Mouse (Mus musculus) gastrocnemius, adult 2 months (tissue): ENCODE measurements at regions not wholly inside any gene's neighbourhood (a gene's known extent, or its start where the extent isn't known, plus 50 kb on each side); places are given as distances from the start of the nearest gene placed in this dataset.

Experiments
- DNase-seq: peaks from one replicate; pipeline ENCODE4 v3.0.0; 2022
- H3K27ac ChIP-seq: fragments of 200-600 bp; 2 replicates; pipeline ENCODE4 v1.8.1; 2022; ENCODE audit warnings: mild to moderate bottlenecking
- H3K4me3 ChIP-seq: fragments of 200-600 bp; 2 replicates; pipeline ENCODE4 v1.8.1; 2022; ENCODE audit warnings: mild to moderate bottlenecking, moderate library complexity
- CTCF ChIP-seq: fragments of 200-600 bp; IDR thresholded peaks from 2 replicates; pipeline ENCODE4 v1.8.1; 2022; ENCODE audit warnings: antibody characterized with exemption, mild to moderate bottlenecking, moderate library complexity
- intact Hi-C: fragments of 180-260 bp; cut with DNase I; formaldehyde crosslinking; loops from one replicate; pipeline ENCODE4 v1.15.1; 2025

DNA sequence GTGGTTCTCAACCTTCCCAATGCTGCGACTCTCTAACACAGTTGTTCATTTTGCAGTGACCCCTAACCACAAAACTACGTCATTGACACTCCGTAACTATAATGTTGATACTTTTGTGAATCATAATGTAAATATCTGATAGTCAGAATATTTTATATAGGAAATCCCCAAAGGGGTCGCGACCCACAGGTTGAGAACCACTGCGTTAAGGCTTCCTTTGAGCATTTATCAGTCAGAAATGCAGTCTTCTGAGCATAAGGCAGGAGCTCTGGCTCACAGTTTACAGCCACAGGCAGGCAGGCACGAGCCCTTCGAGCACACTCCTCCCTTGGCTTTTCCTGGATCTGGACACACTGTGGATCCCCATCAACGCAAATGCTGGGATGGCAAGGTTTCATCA lies 57.0 kb downstream of the Nxnl2 start:
- Histone ChIP-seq H3K4me3 (no peak overlapping the region), H3K27ac (no peak overlapping the region)
- intact Hi-C loops = no loop called here
- DNase-seq = no peak
- no peak for TF ChIP-seq CTCF

DNA sequence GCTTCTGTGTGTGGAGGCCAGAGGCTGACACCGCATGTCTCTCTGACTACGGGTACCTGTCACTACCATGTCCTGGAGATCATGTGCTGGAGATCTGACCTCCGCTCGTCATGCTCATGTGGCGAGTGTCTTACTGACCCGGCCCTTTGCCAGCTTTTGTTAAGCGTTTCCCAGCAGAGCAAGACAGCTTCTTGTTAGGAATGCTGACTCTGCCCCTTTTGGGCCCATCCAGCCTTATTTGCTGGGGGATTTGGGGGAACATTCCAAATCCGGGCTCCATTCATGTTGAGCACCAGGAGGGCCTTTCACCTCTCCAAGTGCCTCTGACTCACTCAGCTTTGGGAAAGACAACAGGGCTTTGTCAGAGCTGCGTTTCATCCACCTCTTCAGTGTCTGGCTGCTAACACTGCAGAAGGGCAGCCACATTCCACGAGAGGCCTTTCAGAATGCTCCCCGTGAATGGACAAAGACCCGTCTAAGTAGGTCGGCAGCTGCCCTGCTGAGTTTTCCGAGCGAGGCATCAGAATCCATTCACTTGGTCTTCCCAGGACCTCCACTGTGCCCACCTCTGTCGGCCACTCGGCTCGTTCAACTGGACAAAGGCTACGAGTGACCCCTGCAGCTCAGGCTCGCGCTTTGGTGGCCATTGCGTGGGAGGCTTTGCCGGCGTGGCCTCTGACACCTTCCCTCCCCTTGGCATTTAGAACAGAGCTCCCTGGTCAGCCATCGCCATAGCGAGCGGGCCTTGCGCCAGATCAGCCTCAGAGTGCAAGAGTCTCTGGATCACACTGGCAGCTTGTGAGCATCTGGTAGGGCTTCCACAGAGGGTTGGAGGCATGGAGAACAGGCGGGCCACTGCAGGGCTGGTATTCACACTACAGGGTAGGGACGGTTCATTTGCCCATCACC lies 58.3 kb downstream of the Nxnl2 start:
- Histone ChIP-seq H3K4me3 (no peak overlapping the region), H3K27ac (no peak overlapping the region)
- no peak for DNase-seq
- intact Hi-C loops = no loop called here
- TF ChIP-seq CTCF = no peak

GRCm38 (mm10) chr13:51229862-51230261 lies 59.0 kb downstream of the Nxnl2 start:
- Histone ChIP-seq H3K27ac (no peak overlapping the region), H3K4me3 (no peak overlapping the region)
- intact Hi-C loops = no loop called here
- DNase-seq = no peak
- TF ChIP-seq CTCF = no peak

- TF ChIP-seq CTCF = no peak
- intact Hi-C loops = no loop called here
- Histone ChIP-seq H3K27ac (no peak overlapping the region), H3K4me3 (no peak overlapping the region)
- no peak for DNase-seq
Measured at GRCm38 (mm10) chr13:51231586-51231985, 60.8 kb downstream of the Nxnl2 start.

- intact Hi-C loops = no loop called here
- no peak for TF ChIP-seq CTCF
- Histone ChIP-seq H3K4me3 (no peak overlapping the region), H3K27ac (no peak overlapping the region)
- DNase-seq = no peak
Measured at GRCm38 (mm10) chr13:51247378-51247777, 76.6 kb downstream of the Nxnl2 start.

GRCm38 (mm10) chr13:51253371-51253770 lies 82.5 kb downstream of the Nxnl2 start:
- intact Hi-C loops = no loop called here
- TF ChIP-seq CTCF = no peak
- H3K4me3 ChIP-seq = no peak overlapping the region
- H3K27ac ChIP-seq = no peak overlapping the region
- DNase-seq = no peak

DNA sequence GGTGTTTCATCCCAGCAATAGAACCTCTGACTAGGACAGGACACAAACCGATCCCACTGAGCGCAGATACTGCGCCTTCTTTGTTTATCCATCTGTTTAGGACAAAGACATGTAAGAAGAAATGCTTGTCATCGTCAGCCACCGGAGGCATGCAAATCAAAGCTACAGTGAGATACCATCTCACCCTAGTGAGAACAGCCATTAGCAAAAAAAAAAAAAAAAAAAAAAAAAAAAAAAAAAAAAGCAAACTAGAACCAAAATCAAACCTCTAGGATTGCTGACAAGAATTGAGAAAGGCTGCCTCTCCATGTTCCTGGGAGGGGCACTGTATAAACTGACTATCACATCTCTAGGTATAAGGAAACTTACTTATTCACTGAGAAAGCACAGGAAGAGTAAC lies 84.9 kb downstream of the Nxnl2 start:
- Histone ChIP-seq H3K4me3 (no peak overlapping the region), H3K27ac (no peak overlapping the region)
- intact Hi-C loops = no loop called here
- no peak for DNase-seq
- TF ChIP-seq CTCF = no peak

DNA sequence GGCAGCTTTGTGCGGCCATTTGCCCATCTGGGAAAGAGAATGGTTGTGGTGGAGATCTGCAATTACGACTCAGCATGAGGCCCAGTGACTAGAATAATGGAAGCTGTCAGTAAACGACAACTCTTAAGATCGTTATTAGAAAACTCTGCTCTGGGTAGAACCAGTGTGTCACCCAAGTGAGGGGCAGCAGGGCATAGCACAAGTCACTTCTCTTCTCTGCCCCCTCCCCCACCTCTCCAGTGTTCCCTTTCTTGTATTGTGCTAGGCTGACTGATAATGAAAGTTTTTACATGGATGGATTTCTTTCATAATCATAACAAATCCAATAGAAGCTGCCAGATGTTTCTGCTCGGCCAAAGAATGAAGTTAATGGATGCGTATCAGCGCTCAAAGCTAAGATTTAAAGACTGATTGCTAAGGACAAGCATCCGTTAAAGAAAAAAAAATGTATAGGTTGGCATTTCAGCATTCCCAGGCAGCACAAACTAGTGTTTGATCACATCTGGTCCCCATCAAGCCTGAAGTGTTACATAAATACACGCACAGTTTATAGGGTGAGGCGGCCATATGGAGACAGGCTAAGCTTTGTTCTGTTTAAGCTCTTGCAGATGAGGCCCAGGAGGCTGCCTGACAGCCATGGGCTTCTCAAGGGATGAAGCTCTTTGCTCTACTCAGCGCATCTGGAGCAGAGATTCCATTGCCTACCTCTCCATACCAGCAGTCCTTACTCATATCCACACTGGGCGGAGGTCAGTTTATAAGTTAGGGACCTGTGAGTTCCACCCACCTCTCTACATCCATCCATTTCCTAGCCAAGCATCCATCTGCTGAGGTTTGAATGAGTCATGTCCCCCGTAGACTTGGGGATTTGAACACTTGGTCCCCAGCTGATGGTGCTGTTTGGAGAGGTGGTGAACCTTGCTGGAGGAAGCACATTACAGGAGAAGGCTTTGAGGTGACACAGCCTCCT lies 88.2 kb downstream of the Nxnl2 start:
- Histone ChIP-seq H3K27ac (no peak overlapping the region), H3K4me3 (no peak overlapping the region)
- DNase-seq = no peak
- intact Hi-C loops = no loop called here
- no peak for TF ChIP-seq CTCF

DNA sequence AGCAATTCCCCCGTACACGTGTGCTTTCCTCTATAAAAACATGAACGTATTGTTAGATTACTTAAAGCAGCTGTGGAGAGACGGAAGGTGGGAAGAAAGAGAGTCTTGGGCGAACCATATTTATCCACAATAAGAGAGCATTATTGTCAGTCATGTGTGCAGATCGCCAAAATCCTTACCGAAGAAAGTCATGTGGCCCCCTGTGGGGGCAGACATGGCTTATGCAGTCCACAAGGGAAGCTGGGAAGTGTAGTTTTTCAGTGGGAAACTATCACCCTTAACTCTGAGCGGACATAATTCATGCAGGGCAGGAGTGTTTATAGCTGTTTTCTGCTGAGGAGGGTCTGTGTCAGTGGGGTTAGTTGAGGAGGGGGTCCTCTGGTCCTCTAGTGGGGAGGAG lies 90.8 kb downstream of the Nxnl2 start:
- no peak for DNase-seq
- intact Hi-C loops = loop anchor here (10.0 kb wide), 1 partner anchor 67 kb away; no protein-coding TSS in a partner anchor
- no peak for TF ChIP-seq CTCF
- Histone ChIP-seq H3K27ac (peak overlapping the region; percentile 63), H3K4me3 (peak overlapping the region; percentile 67)

- H3K4me3 ChIP-seq = no peak overlapping the region
- DNase-seq = no peak
- intact Hi-C loops = no loop called here
- TF ChIP-seq CTCF = no peak
- no peak overlapping the region for H3K27ac ChIP-seq
Measured at GRCm38 (mm10) chr13:51272786-51273185, 102.0 kb downstream of the Nxnl2 start.

DNA sequence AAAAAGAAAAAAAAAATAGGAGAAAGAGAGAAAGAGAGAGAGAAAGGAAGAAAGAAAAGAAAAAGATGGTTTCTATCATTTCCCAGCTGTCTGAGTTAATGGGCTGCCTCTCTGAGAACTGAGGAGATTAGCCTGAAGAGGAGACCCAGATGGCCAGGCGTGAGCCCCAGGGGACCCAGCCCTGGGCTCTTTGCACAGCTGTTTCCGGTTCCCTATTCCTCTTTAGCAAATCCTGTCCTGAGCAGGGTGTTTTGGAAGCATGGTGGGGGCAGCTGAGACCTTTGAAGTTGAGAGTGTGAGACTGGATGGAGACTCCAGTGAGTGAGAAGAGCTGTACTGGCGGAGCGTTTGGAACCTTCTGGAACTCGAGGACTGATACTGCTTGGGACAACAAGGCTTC lies 103.8 kb downstream of the Nxnl2 start:
- TF ChIP-seq CTCF = no peak
- peak; percentile 60 for DNase-seq
- Histone ChIP-seq H3K4me3 (no peak overlapping the region), H3K27ac (no peak overlapping the region)
- intact Hi-C loops = no loop called here

DNA sequence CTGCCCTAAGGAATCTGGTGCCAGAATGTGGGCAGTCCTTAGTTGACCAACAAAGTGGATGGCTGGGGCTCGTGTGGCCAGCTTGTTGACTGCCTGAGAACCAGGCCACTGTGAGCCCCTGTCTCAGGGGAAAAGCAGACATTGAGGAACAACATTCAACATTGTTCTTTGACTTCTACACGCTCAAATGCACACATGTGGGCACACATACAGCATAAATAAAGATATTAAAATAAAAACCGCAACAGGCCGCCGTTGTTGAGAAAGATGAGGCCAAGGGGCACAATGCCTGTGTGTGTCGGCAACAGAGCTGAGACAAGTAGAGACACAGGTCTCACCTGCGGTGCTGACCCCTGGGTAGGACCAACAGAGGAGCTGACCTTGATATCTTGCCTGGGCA lies 105.8 kb downstream of the Nxnl2 start:
- H3K27ac ChIP-seq = no peak overlapping the region
- H3K4me3 ChIP-seq = no peak overlapping the region
- no peak for TF ChIP-seq CTCF
- DNase-seq = no peak
- intact Hi-C loops = no loop called here

DNA sequence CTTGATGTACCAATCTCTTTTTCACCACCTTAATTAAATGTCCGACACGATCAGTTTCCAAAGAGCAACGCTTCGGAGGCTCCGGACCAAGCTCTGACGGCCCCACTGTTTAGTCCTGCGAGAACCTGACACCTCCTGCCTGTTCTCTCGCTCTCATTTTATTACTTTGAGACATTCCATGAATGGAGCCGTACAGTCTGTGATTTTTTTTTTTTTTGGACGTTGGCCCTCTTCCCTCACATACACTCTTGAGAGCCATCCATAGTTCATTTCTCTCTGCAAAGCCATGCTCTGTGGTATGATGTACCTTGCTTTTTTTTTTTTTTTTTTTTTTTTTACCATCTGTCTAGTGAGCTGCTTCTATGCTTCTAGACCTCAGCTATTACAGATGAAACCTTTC lies 106.7 kb downstream of the Nxnl2 start:
- DNase-seq = no peak
- Histone ChIP-seq H3K27ac (no peak overlapping the region), H3K4me3 (no peak overlapping the region)
- intact Hi-C loops = no loop called here
- TF ChIP-seq CTCF = no peak
